Mouse (Mus musculus): ENCODE results near the gene Mlh1. TPM values are rescaled to one million over a fixed set of nuclear protein-coding genes. Genes with fewer than 3 reads are reported as not detected.
A peak's percentile ranks its signal among the peaks of the same experiment; 100 is the strongest.

The Mlh1 gene
- polyA plus RNA-seq, 1 experiment: 40.9 TPM

- DNase-seq (ENCODE audit: low read depth): peak; percentile 80
- TF ChIP-seq CTCF (IDR thresholded peaks at IDR 0.05; ENCODE audit: borderline replicate concordance, extremely low read depth, insufficient read depth, insufficient read length) (no peak), POLR2A (IDR thresholded peaks at IDR 0.05; ENCODE audit: borderline replicate concordance, extremely low read depth, insufficient read depth, insufficient read length, poor library complexity, severe bottlenecking) (no peak)
Observed at GRCm38 (mm10) chr9:111285676-111286075, 14.1 kb upstream of the Mlh1 start.

- no peak for DNase-seq (ENCODE audit: low read depth)
- TF ChIP-seq CTCF (IDR thresholded peaks at IDR 0.05; ENCODE audit: borderline replicate concordance, extremely low read depth, insufficient read depth, insufficient read length) (no peak), POLR2A (IDR thresholded peaks at IDR 0.05; ENCODE audit: borderline replicate concordance, extremely low read depth, insufficient read depth, insufficient read length, poor library complexity, severe bottlenecking) (no peak)
Observed at GRCm38 (mm10) chr9:111285061-111285460, 13.5 kb upstream of the Mlh1 start.

- DNase-seq (ENCODE audit: low read depth): no peak
- no peak for TF ChIP-seq POLR2A (IDR thresholded peaks at IDR 0.05; ENCODE audit: borderline replicate concordance, extremely low read depth, insufficient read depth, insufficient read length, poor library complexity, severe bottlenecking)
- no peak for TF ChIP-seq CTCF (IDR thresholded peaks at IDR 0.05; ENCODE audit: borderline replicate concordance, extremely low read depth, insufficient read depth, insufficient read length)
Observed at GRCm38 (mm10) chr9:111275156-111275555, 3.6 kb upstream of the Mlh1 start.

GRCm38 (mm10) chr9:111273958-111274357, 2.4 kb upstream of the Mlh1 start:
- TF ChIP-seq CTCF (IDR thresholded peaks at IDR 0.05; ENCODE audit: borderline replicate concordance, extremely low read depth, insufficient read depth, insufficient read length): no peak
- DNase-seq (ENCODE audit: low read depth): no peak

GRCm38 (mm10) chr9:111272996-111273785, 1.6 kb upstream of the Mlh1 start:
- no peak for DNase-seq (ENCODE audit: low read depth)
- TF ChIP-seq CTCF (IDR thresholded peaks at IDR 0.05; ENCODE audit: borderline replicate concordance, extremely low read depth, insufficient read depth, insufficient read length) (no peak), POLR2A (IDR thresholded peaks at IDR 0.05; ENCODE audit: borderline replicate concordance, extremely low read depth, insufficient read depth, insufficient read length, poor library complexity, severe bottlenecking) (no peak)

GRCm38 (mm10) chr9:111272356-111272755, 765 bp upstream of the Mlh1 start:
- no peak for DNase-seq (ENCODE audit: low read depth)
- TF ChIP-seq CTCF (IDR thresholded peaks at IDR 0.05; ENCODE audit: borderline replicate concordance, extremely low read depth, insufficient read depth, insufficient read length): no peak
- TF ChIP-seq POLR2A (IDR thresholded peaks at IDR 0.05; ENCODE audit: borderline replicate concordance, extremely low read depth, insufficient read depth, insufficient read length, poor library complexity, severe bottlenecking): no peak

GRCm38 (mm10) chr9:111271056-111271433, 546 bp downstream of the Mlh1 start:
- TF ChIP-seq POLR2A (IDR thresholded peaks at IDR 0.05; ENCODE audit: borderline replicate concordance, extremely low read depth, insufficient read depth, insufficient read length, poor library complexity, severe bottlenecking): no peak
- TF ChIP-seq CTCF (IDR thresholded peaks at IDR 0.05; ENCODE audit: borderline replicate concordance, extremely low read depth, insufficient read depth, insufficient read length): no peak
- no peak for DNase-seq (ENCODE audit: low read depth)

- no peak for TF ChIP-seq POLR2A (IDR thresholded peaks at IDR 0.05; ENCODE audit: borderline replicate concordance, extremely low read depth, insufficient read depth, insufficient read length, poor library complexity, severe bottlenecking)
- DNase-seq (ENCODE audit: low read depth): no peak
Observed at GRCm38 (mm10) chr9:111270606-111271005, 985 bp downstream of the Mlh1 start.

- no peak for DNase-seq (ENCODE audit: low read depth)
- TF ChIP-seq POLR2A (IDR thresholded peaks at IDR 0.05; ENCODE audit: borderline replicate concordance, extremely low read depth, insufficient read depth, insufficient read length, poor library complexity, severe bottlenecking) (no peak), CTCF (IDR thresholded peaks at IDR 0.05; ENCODE audit: borderline replicate concordance, extremely low read depth, insufficient read depth, insufficient read length) (no peak)
Observed at GRCm38 (mm10) chr9:111267998-111268397, 3.6 kb downstream of the Mlh1 start.

- TF ChIP-seq CTCF (IDR thresholded peaks at IDR 0.05; ENCODE audit: borderline replicate concordance, extremely low read depth, insufficient read depth, insufficient read length) (no peak), POLR2A (IDR thresholded peaks at IDR 0.05; ENCODE audit: borderline replicate concordance, extremely low read depth, insufficient read depth, insufficient read length, poor library complexity, severe bottlenecking) (no peak)
- no peak for DNase-seq (ENCODE audit: low read depth)
Observed at GRCm38 (mm10) chr9:111261356-111261755, 10.2 kb downstream of the Mlh1 start.

- peak; percentile 45 for DNase-seq (ENCODE audit: low read depth)
- TF ChIP-seq CTCF (IDR thresholded peaks at IDR 0.05; ENCODE audit: borderline replicate concordance, extremely low read depth, insufficient read depth, insufficient read length) (no peak), POLR2A (IDR thresholded peaks at IDR 0.05; ENCODE audit: borderline replicate concordance, extremely low read depth, insufficient read depth, insufficient read length, poor library complexity, severe bottlenecking) (no peak)
Observed at GRCm38 (mm10) chr9:111260360-111260985, 11.1 kb downstream of the Mlh1 start.

Measured in brain, embryonic 14.5 days (tissue).